Mouse (Mus musculus): Measurements from ENCODE around the gene Otop2. TPM values are rescaled to one million over a fixed set of nuclear protein-coding genes. Genes with fewer than 3 reads are reported as not detected.
A peak's percentile ranks its signal among the peaks of the same experiment; 100 is the strongest.

Gene Otop2
- polyA plus RNA-seq (2012; rRNA removed) = 0.65 and 0.97 TPM in 2 replicates

DNA sequence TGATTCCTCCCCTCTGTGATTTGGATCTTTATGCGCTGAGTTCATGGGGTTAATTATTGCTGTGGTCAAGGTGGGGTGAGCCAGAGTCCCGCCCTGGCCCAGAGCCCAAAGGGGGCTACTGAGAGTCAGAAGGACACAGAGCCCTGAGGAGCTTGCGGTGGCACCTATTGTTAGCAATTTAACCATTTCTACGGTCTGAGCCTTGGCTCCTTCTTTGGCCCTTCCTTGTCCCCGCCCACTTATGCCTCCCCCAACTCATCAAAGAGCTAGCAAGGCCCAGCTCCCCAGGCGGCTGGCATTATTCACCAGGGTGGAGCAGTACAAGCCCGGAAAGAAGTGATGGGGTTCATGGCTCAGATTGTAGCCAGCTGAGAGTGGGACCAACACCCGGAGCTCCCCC, at the start of gene Otop2:
Otop2 (plus strand) TSS at position 301 of the 400 bp plus-strand sequence.
- Histone ChIP-seq H3K27ac (ENCODE audit: insufficient read depth, low read length) (no peak within 1 kb of the TSS), H3K4me3 (replicated peaks; ENCODE audit: insufficient read depth, low read depth, low read length) (no peak within 1 kb of the TSS), H3K4me1 (ENCODE audit: control insufficient read depth, insufficient read depth, low read length) (no peaks in the 10 kb centered on the region; the same call in 1 of the 2 replicates), H3K27me3 (ENCODE audit: control insufficient read depth, insufficient read depth, low read length) (no peaks in the 10 kb centered on the region)
- WGBS = 37% methylated on average over 8 of the region's 8 CpGs
- TF ChIP-seq CTCF (IDR thresholded peaks at IDR 0.05; ENCODE audit: borderline replicate concordance, insufficient read depth, low read depth, low read length) = no peak
- no peak for TF ChIP-seq POLR2A (IDR thresholded peaks at IDR 0.05; ENCODE audit: borderline replicate concordance, insufficient read depth, low read length)
- no peak for DNase-seq

GRCm38 (mm10) chr11:115257775-115258510, 49.0 kb upstream of the Otop2 start:
- Histone ChIP-seq H3K4me1 (ENCODE audit: control insufficient read depth, insufficient read depth, low read length) (peaks cover 44% of the 10 kb centered on the region), H3K27me3 (ENCODE audit: control insufficient read depth, insufficient read depth, low read length) (no peaks in the 10 kb centered on the region), H3K4me3 (replicated peaks; ENCODE audit: insufficient read depth, low read depth, low read length) (no peak overlapping the region), H3K27ac (ENCODE audit: insufficient read depth, low read length) (no peak overlapping the region)
- DNase-seq = no peak
- WGBS = 19% methylated on average over 59 of the region's 59 CpGs
- TF ChIP-seq CTCF (IDR thresholded peaks at IDR 0.05; ENCODE audit: borderline replicate concordance, insufficient read depth, low read depth, low read length) = no peak
- TF ChIP-seq POLR2A (IDR thresholded peaks at IDR 0.05; ENCODE audit: borderline replicate concordance, insufficient read depth, low read length) = no peak

- H3K27ac ChIP-seq (ENCODE audit: insufficient read depth, low read length) = no peak overlapping the region
- no peaks in the 10 kb centered on the region for H3K27me3 ChIP-seq (ENCODE audit: control insufficient read depth, insufficient read depth, low read length)
- DNase-seq = no peak
- no peak for TF ChIP-seq POLR2A (IDR thresholded peaks at IDR 0.05; ENCODE audit: borderline replicate concordance, insufficient read depth, low read length)
- no peak for TF ChIP-seq CTCF (IDR thresholded peaks at IDR 0.05; ENCODE audit: borderline replicate concordance, insufficient read depth, low read depth, low read length)
- peaks cover 47% of the 10 kb centered on the region for H3K4me1 ChIP-seq (ENCODE audit: control insufficient read depth, insufficient read depth, low read length)
- WGBS = 78% methylated on average over 4 of the region's 4 CpGs
- H3K4me3 ChIP-seq (replicated peaks; ENCODE audit: insufficient read depth, low read depth, low read length) = no peak overlapping the region
Observed at GRCm38 (mm10) chr11:115259134-115259533, 47.8 kb upstream of the Otop2 start.

GRCm38 (mm10) chr11:115262954-115263353, 44.0 kb upstream of the Otop2 start:
- TF ChIP-seq POLR2A (IDR thresholded peaks at IDR 0.05; ENCODE audit: borderline replicate concordance, insufficient read depth, low read length) (0 out of 2 replicates have a peak, but pooled peaks have one; percentile 6), CTCF (IDR thresholded peaks at IDR 0.05; ENCODE audit: borderline replicate concordance, insufficient read depth, low read depth, low read length) (no peak)
- H3K4me3 ChIP-seq (replicated peaks; ENCODE audit: insufficient read depth, low read depth, low read length) = peak overlapping the region; percentile 19
- peaks cover 37% of the 10 kb centered on the region for H3K4me1 ChIP-seq (ENCODE audit: control insufficient read depth, insufficient read depth, low read length)
- peak; percentile 72 to 82 for DNase-seq
- H3K27me3 ChIP-seq (ENCODE audit: control insufficient read depth, insufficient read depth, low read length) = no peaks in the 10 kb centered on the region
- WGBS = 20% methylated on average over 11 of the region's 11 CpGs
- peak overlapping the region; percentile 79 for H3K27ac ChIP-seq (ENCODE audit: insufficient read depth, low read length)

GRCm38 (mm10) chr11:115264136-115264861, 42.7 kb upstream of the Otop2 start:
- peak; percentile 69 to 80 for DNase-seq
- H3K4me1 ChIP-seq (ENCODE audit: control insufficient read depth, insufficient read depth, low read length) = peaks cover 47% of the 10 kb centered on the region
- 25% methylated on average over 7 of the region's 7 CpGs for WGBS
- H3K27me3 ChIP-seq (ENCODE audit: control insufficient read depth, insufficient read depth, low read length) = no peaks in the 10 kb centered on the region
- TF ChIP-seq POLR2A (IDR thresholded peaks at IDR 0.05; ENCODE audit: borderline replicate concordance, insufficient read depth, low read length) (no peak), CTCF (IDR thresholded peaks at IDR 0.05; ENCODE audit: borderline replicate concordance, insufficient read depth, low read depth, low read length) (no peak)
- H3K4me3 ChIP-seq (replicated peaks; ENCODE audit: insufficient read depth, low read depth, low read length) = peak overlapping the region; percentile 79
- peak overlapping the region; percentile 99 for H3K27ac ChIP-seq (ENCODE audit: insufficient read depth, low read length)

GRCm38 (mm10) chr11:115264862-115265668, 41.9 kb upstream of the Otop2 start:
- TF ChIP-seq CTCF (IDR thresholded peaks at IDR 0.05; ENCODE audit: borderline replicate concordance, insufficient read depth, low read depth, low read length) (peak; percentile 52; the same call in 1 of the 2 replicates), POLR2A (IDR thresholded peaks at IDR 0.05; ENCODE audit: borderline replicate concordance, insufficient read depth, low read length) (no peak)
- H3K27me3 ChIP-seq (ENCODE audit: control insufficient read depth, insufficient read depth, low read length) = no peaks in the 10 kb centered on the region
- WGBS = 5% methylated on average over 39 of the region's 39 CpGs
- peak overlapping the region; percentile 99 for H3K27ac ChIP-seq (ENCODE audit: insufficient read depth, low read length)
- peak in 1 of 2 experiments; percentile 69 for DNase-seq
- H3K4me1 ChIP-seq (ENCODE audit: control insufficient read depth, insufficient read depth, low read length) = peaks cover 49% of the 10 kb centered on the region
- peak overlapping the region; percentile 79 for H3K4me3 ChIP-seq (replicated peaks; ENCODE audit: insufficient read depth, low read depth, low read length)

- Histone ChIP-seq H3K4me3 (replicated peaks; ENCODE audit: insufficient read depth, low read depth, low read length) (peak overlapping the region; percentile 79), H3K27ac (ENCODE audit: insufficient read depth, low read length) (peak overlapping the region; percentile 99), H3K4me1 (ENCODE audit: control insufficient read depth, insufficient read depth, low read length) (peaks cover 45% of the 10 kb centered on the region), H3K27me3 (ENCODE audit: control insufficient read depth, insufficient read depth, low read length) (no peaks in the 10 kb centered on the region)
- peak; percentile 86 to 87 for DNase-seq
- 3% methylated on average over 20 of the region's 20 CpGs for WGBS
- peak; percentile 19; the same call in 1 of the 2 replicates for TF ChIP-seq POLR2A (IDR thresholded peaks at IDR 0.05; ENCODE audit: borderline replicate concordance, insufficient read depth, low read length)
- no peak for TF ChIP-seq CTCF (IDR thresholded peaks at IDR 0.05; ENCODE audit: borderline replicate concordance, insufficient read depth, low read depth, low read length)
Observed at GRCm38 (mm10) chr11:115265771-115266399, 41.1 kb upstream of the Otop2 start.

Data from cerebellum, adult 2 months (tissue).